Mouse (Mus musculus): ENCODE results near the gene Npc2. TPM values are rescaled to one million over a fixed set of nuclear protein-coding genes. Genes with fewer than 3 reads are reported as not detected.

Gene Npc2
- total RNA-seq, 2 experiments from 2014 or later = 38.8 to 41.4 TPM

DNA sequence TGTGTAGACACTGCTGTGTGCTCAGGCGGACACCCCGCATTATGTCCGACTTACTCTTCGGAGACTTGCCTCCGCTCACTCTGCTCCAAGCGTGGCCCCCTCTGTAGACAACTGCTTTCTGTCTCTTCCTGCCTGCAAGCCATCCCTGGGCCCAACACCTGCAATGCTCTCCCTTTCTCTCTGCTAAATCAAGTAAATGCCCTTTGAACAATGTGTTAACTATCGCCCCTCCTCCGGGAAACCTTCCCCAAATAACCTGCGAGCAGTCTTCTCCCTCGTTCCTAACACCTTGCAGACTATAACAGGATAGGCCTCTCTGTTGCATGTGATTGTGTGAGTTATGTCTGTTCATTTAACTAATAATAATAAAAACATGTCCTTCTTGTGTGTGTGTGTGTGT lies 29.5 kb downstream of the Npc2 start:
- intact Hi-C loops (cut with DNase I) = no loop called here
- no peak for DNase-seq

GRCm38 (mm10) chr12:84733366-84733765 lies 39.6 kb downstream of the Npc2 start:
- no peak for DNase-seq
- intact Hi-C loops (cut with DNase I) = loop anchor here (2.0 kb wide), 1 partner anchor 13 kb away; no protein-coding TSS in a partner anchor

DNA sequence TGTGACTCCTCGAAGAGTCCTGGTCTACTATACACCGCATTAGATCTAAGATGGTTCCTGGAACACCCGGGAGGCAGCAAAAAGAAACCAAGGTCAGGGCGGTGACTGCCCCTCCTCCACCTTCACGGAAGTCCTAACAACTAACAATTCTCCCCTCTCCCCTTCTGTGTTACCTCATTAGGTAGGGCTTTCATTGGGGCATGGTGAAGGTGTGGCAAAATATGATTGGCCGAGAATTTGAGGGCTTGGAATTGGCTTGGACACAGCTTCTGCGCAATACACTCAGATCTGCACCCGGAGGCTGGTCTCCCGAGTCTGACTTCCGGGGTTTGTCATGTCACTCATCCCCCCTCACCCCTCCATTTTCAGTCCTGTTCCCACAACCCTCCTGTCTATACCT lies 44.5 kb downstream of the Npc2 start:
- intact Hi-C loops (cut with DNase I) = no loop called here
- no peak for DNase-seq

DNA sequence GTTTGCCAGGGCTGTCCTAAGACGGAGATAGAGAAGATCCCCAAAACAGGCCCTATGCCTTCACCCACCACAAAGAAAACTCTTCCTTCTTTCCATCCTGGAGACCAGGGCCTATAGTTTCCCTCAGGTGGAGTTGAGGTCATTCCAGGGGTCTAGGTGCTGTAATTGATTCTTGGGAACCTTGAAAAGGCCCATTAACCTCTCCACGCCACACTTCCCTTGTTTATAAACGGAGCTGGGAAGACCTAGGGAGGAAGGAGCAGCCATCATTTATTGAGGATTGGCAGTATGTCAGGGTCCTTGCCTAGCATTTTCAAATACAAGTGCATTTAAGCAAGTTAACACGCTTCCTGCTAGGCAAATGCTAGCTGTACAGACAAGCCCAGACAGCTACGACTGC lies 45.5 kb downstream of the Npc2 start:
- intact Hi-C loops (cut with DNase I) = no loop called here
- DNase-seq = no peak

GRCm38 (mm10) chr12:84726986-84727385 lies 46.0 kb downstream of the Npc2 start:
- DNase-seq = no peak
- intact Hi-C loops (cut with DNase I) = no loop called here

DNA sequence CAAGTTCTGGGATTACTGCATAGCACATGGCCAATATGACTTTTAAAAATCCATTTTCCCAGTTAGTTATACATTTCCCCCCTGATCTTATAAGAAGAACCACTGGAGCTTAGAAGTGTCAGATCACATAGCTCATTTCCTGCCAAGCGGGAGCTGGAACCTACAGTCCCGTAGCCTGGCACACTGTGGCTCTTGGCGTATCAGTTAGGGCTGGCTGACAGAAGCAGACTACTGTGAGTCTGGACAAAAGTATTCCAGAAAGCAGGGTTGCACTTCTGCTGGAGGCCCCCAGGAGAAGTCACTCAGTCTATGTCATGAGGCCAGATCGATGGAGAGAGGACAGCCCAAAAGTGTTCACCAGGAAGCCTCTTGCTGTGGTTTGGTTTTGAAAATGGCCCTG lies 46.6 kb downstream of the Npc2 start:
- no peak for DNase-seq
- intact Hi-C loops (cut with DNase I) = no loop called here

DNA sequence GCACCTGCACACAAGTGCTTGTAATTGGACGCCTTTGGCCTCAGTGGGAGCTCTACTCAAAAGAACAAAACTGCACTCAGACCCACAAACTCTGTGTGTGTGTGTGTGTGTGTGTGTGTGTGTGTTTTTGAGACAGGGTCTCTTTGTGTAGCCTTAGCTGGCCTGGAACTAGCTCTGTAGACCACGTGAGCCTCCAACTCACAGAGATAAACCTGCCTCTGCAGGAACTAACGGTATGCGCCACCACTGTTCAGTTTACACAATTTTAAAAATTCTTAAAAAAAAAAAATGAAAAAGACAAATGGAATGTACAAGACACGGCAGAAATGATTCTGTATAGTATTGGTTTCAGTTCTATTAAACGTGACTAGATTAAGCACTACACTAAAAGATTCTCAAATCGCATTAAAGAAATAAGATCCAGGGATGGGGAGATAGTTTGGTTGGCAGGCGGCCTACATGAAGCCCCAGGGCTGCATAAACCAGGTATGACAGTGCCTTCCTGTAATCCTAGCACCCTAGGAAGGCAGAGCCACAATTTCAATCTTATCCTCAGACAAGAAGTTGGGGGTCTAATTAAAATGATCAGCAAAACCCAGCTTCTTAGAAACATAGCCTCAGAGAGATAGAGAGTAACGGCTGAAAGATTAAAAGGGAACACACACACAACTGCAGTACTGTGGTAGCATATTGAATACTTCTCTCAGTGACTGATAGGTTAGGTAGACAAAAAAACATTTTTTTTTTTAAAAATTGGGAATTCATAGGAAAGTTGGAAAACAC lies 54.3 kb downstream of the Npc2 start:
- intact Hi-C loops (cut with DNase I) = no loop called here
- DNase-seq = no peak

DNA sequence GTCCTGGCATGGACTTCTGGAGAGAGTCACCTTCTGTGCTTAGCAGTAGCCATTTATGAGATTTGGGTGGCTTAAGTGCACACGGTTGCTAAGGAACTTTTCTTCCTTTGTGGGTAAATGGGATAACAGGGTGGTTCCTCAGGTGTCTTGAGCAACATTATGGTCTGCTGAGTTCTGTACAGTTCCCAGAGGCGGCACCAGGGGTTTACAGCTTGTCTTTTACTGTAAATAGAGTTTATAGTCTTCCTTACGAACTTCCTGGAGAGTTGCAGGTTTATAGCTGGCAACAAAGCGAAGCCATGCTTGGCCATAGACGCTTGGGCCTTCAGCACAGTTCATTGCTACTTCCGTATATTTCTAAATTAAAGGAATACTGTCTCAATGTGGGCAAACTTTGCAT lies 58.4 kb downstream of the Npc2 start:
- intact Hi-C loops (cut with DNase I) = no loop called here
- no peak for DNase-seq

GRCm38 (mm10) chr12:84709842-84710439 lies 63.0 kb downstream of the Npc2 start:
- intact Hi-C loops (cut with DNase I) = no loop called here
- peak; percentile 16 to 53 for DNase-seq

DNA sequence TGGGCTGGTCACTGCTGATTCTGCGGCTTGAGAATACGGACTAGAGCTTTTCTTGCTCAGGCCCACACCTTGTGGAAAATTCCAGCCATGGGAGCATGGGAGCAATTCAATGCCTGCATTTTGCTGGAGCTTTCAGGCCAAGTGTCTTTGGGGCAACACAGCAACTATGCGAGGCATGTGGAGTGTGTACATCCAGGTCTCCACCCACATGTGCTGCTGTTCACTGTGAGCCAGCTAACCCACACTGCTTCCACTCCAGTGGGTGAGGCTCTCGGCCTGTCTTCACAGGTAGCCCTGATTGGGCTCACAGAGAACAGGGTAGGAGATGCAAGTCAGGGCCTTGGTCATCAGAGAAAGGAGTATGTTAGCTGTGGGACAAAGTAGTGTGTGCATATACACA lies 65.1 kb downstream of the Npc2 start:
- intact Hi-C loops (cut with DNase I) = no loop called here
- DNase-seq = no peak

- intact Hi-C loops (cut with DNase I) = no loop called here
- DNase-seq = no peak
Observed at GRCm38 (mm10) chr12:84706886-84707285, 66.1 kb downstream of the Npc2 start.

Other genes starting within 250 kb of the Npc2 start
- gene Vsx2, start 203.4 kb downstream of the Npc2 start, total RNA-seq (2021) = not detected
- gene Abcd4, start 155.7 kb downstream of the Npc2 start, total RNA-seq (2021) = 1 to 10 TPM; 5.8 to 7.3 TPM
- not detected for gene Vrtn, start 132.1 kb downstream of the Npc2 start, total RNA-seq (2021)
- gene Syndig1l, start 74.3 kb downstream of the Npc2 start, total RNA-seq (2021) = not detected
- 10 to 100 TPM; 71.1 to 76.2 TPM for gene Isca2, start 99 bp upstream of the Npc2 start, total RNA-seq (2021)
- 1 to 10 TPM; 5.6 to 6.1 TPM for gene Ltbp2, start 103.4 kb upstream of the Npc2 start, total RNA-seq (2021)
- gene Fcf1, start 197.7 kb upstream of the Npc2 start, total RNA-seq (2021) = 10 to 100 TPM; 45.0 to 45.3 TPM
- gene Arel1, start 197.7 kb upstream of the Npc2 start, total RNA-seq (2021) = 10 to 100 TPM; 38.1 to 48.5 TPM
- 10 to 100 TPM; 33.6 to 36.3 TPM for gene Ylpm1, start 223.2 kb upstream of the Npc2 start, total RNA-seq (2021)